Mouse (Mus musculus) lung, postnatal 0 days (tissue): ENCODE results near the gene Synj2.

ENCODE experiments used
- CTCF ChIP-seq: IDR thresholded peaks from 2 replicates; pipeline ENCODE4 v1.5.1; 2016; ENCODE audit warnings: antibody characterized with exemption, mild to moderate bottlenecking
- EP300 ChIP-seq: IDR thresholded peaks from 2 replicates; pipeline ENCODE4 v1.6.1; 2016; ENCODE audit warnings: antibody characterized with exemption, mild to moderate bottlenecking, control low read depth

- peak; percentile 93 for TF ChIP-seq CTCF
- TF ChIP-seq EP300: no peak
Measured at GRCm38 (mm10) chr17:6019776-6020175, 78.7 kb downstream of the Synj2 start.
